Mouse (Mus musculus) liver, postnatal 0 days (tissue): Measurements from ENCODE around the gene Jakmip3. TPM values are rescaled to one million over a fixed set of nuclear protein-coding genes. Genes with fewer than 3 reads are reported as not detected.
A peak's percentile ranks its signal among the peaks of the same experiment; 100 is the strongest.

Experiments
- ATAC-seq: fragments of 200-750 bp; cut with Nextera tagmentation; 2 replicates; pipeline ENCODE4 v1.8.0; 2017; ENCODE audit warnings: mild to moderate bottlenecking, moderate library complexity
- DNase-seq: peaks from one replicate; pipeline ENCODE4 v3.0.0-alpha.2; 2016
- H3K27ac ChIP-seq: fragments of 300-500 bp; sonication (generic); 2 replicates; pipeline ENCODE4 v1.5.1; 2014; ENCODE audit warnings: antibody characterized with exemption, moderate library complexity, mild to moderate bottlenecking, low read depth
- H3K27me3 ChIP-seq: fragments of 300-500 bp; sonication (generic); 2 replicates; pipeline ENCODE4 v1.6.1; 2014; ENCODE audit warnings: low read length, control low read depth, mixed read lengths; ENCODE audit not compliant: insufficient read depth
- H3K36me3 ChIP-seq: fragments of 300-500 bp; sonication (generic); replicated peaks from 2 replicates; pipeline ENCODE4 v1.6.1; 2014; ENCODE audit warnings: mild to moderate bottlenecking, control low read depth, low read length, moderate library complexity, mixed read lengths; ENCODE audit not compliant: insufficient read depth
- H3K4me1 ChIP-seq: fragments of 300-500 bp; sonication (generic); 2 replicates; pipeline ENCODE4 v1.6.1; 2014; ENCODE audit warnings: antibody characterized with exemption, mild to moderate bottlenecking, control low read depth; ENCODE audit not compliant: insufficient read depth
- H3K4me2 ChIP-seq: fragments of 300-500 bp; sonication (generic); 2 replicates; pipeline ENCODE4 v1.6.1; 2014; ENCODE audit warnings: low read depth, mild to moderate bottlenecking, low read length, moderate library complexity, mixed read lengths
- H3K4me3 ChIP-seq: fragments of 300-500 bp; sonication (generic); 2 replicates; pipeline ENCODE4 v1.5.1; 2014; ENCODE audit warnings: low read depth, low read length
- H3K9ac ChIP-seq: fragments of 300-500 bp; sonication (generic); replicated peaks from 2 replicates; pipeline ENCODE4 v1.6.1; 2014; ENCODE audit warnings: mild to moderate bottlenecking, moderate library complexity
- H3K9me3 ChIP-seq: fragments of 300-500 bp; sonication (generic); 2 replicates; pipeline ENCODE4 v1.6.1; 2016; ENCODE audit warnings: mild to moderate bottlenecking, control low read depth, low read length, mixed read lengths
- CTCF ChIP-seq: sonication (generic); IDR thresholded peaks from 2 replicates; pipeline ENCODE4 v1.5.1; 2016; ENCODE audit warnings: antibody characterized with exemption, low read depth
- EP300 ChIP-seq: IDR thresholded peaks from 2 replicates; pipeline ENCODE4 v1.6.1; 2016; ENCODE audit warnings: antibody characterized with exemption, low read depth, mild to moderate bottlenecking
- WGBS: fragments of 180-500 bp; shearing (Covaris S2); extraction: QIAGEN DNeasy Blood & Tissue Kit; methylation state at CpG from one replicate; pipeline ENCODE4 v1.1.7; 2014; ENCODE audit not compliant: insufficient replicate concordance; 5-methylcytosine and 5-hydroxymethylcytosine counted together
- polyA plus RNA-seq: library from polyadenylated mRNA; unstranded; fragments of >200 nt; fragmentation: Nextera tagmentation; extraction: Ambion mirVana; gene quantifications from 2 replicates; pipeline ENCODE4 v1.2.1, GENCODE M21; 2015

Jakmip3 gene
- polyA plus RNA-seq, 1 experiment from 2014 or later: not detected

- no peak overlapping the region for H3K27ac ChIP-seq
These were observed 178.7 kb downstream of the Jakmip3 start for GRCm38 (mm10) chr7:139119152-139119774.

GRCm38 (mm10) chr7:139119775-139120153, 179.2 kb downstream of the Jakmip3 start:
- Histone ChIP-seq H3K9me3 (no peaks in the 10 kb centered on the region), H3K4me1 (no peaks in the 10 kb centered on the region), H3K27me3 (no peaks in the 10 kb centered on the region), H3K36me3 (no peaks in the 10 kb centered on the region), H3K9ac (no peak overlapping the region), H3K4me2 (no peak overlapping the region), H3K4me3 (no peak overlapping the region), H3K27ac (no peak overlapping the region)
- ATAC-seq (no peak), DNase-seq (no peak)
- TF ChIP-seq CTCF (no peak), EP300 (no peak)
- 44% methylated on average over 2 of the region's 2 CpGs for WGBS

More at GRCm38 (mm10) chr7:139119152-139119774, 178.7 kb downstream of the Jakmip3 start:
- no peak overlapping the region for H3K4me3 ChIP-seq
- H3K4me1 ChIP-seq: no peaks in the 10 kb centered on the region
- H3K27me3 ChIP-seq: no peaks in the 10 kb centered on the region
- no peak overlapping the region for H3K9ac ChIP-seq
- no peak overlapping the region for H3K4me2 ChIP-seq
- H3K36me3 ChIP-seq: no peaks in the 10 kb centered on the region
- no peak for ATAC-seq
- 44% methylated on average over 13 of the region's 13 CpGs for WGBS
- TF ChIP-seq CTCF (peak; percentile 84), EP300 (no peak)
- no peaks in the 10 kb centered on the region for H3K9me3 ChIP-seq
- DNase-seq: peak; percentile 77

- no peaks in the 10 kb centered on the region for H3K36me3 ChIP-seq
- H3K4me1 ChIP-seq: no peaks in the 10 kb centered on the region
- no peak overlapping the region for H3K27ac ChIP-seq
- H3K9me3 ChIP-seq: no peaks in the 10 kb centered on the region
- DNase-seq (no peak), ATAC-seq (no peak)
- H3K4me2 ChIP-seq: no peak overlapping the region
- H3K9ac ChIP-seq: no peak overlapping the region
- TF ChIP-seq EP300: no peak
- TF ChIP-seq CTCF: no peak
- H3K27me3 ChIP-seq: no peaks in the 10 kb centered on the region
- no peak overlapping the region for H3K4me3 ChIP-seq
- 59% methylated on average over 4 of the region's 4 CpGs for WGBS
These were observed 185.4 kb downstream of the Jakmip3 start for GRCm38 (mm10) chr7:139125881-139126280.

GRCm38 (mm10) chr7:139126549-139126948, 186.0 kb downstream of the Jakmip3 start:
- no peaks in the 10 kb centered on the region for H3K9me3 ChIP-seq
- 77% methylated on average over 7 of the region's 7 CpGs for WGBS
- DNase-seq: no peak

GRCm38 (mm10) chr7:139128994-139129393, 188.5 kb downstream of the Jakmip3 start:
- Histone ChIP-seq H3K4me1 (no peaks in the 10 kb centered on the region), H3K36me3 (no peaks in the 10 kb centered on the region), H3K27ac (no peak overlapping the region), H3K9ac (no peak overlapping the region), H3K4me2 (no peak overlapping the region), H3K9me3 (no peaks in the 10 kb centered on the region), H3K4me3 (no peak overlapping the region), H3K27me3 (no peaks in the 10 kb centered on the region)
- WGBS: 63% methylated on average over 4 of the region's 4 CpGs
- ATAC-seq (no peak), DNase-seq (no peak)
- TF ChIP-seq EP300 (no peak), CTCF (no peak)

More at GRCm38 (mm10) chr7:139126549-139126948, 186.0 kb downstream of the Jakmip3 start:
- no peak overlapping the region for H3K4me2 ChIP-seq
- H3K9ac ChIP-seq: no peak overlapping the region
- no peak overlapping the region for H3K4me3 ChIP-seq
- no peaks in the 10 kb centered on the region for H3K4me1 ChIP-seq
- H3K27ac ChIP-seq: no peak overlapping the region
- no peaks in the 10 kb centered on the region for H3K36me3 ChIP-seq
- no peak for ATAC-seq
- TF ChIP-seq EP300 (no peak), CTCF (no peak)
- H3K27me3 ChIP-seq: no peaks in the 10 kb centered on the region

- H3K4me2 ChIP-seq: no peak overlapping the region
- H3K4me3 ChIP-seq: no peak overlapping the region
- no peaks in the 10 kb centered on the region for H3K9me3 ChIP-seq
- H3K36me3 ChIP-seq: no peaks in the 10 kb centered on the region
- no peak overlapping the region for H3K9ac ChIP-seq
- DNase-seq (no peak), ATAC-seq (no peak)
- no peaks in the 10 kb centered on the region for H3K27me3 ChIP-seq
- no peaks in the 10 kb centered on the region for H3K4me1 ChIP-seq
- TF ChIP-seq CTCF (no peak), EP300 (no peak)
- 40% methylated on average over 6 of the region's 6 CpGs for WGBS
- H3K27ac ChIP-seq: no peak overlapping the region
These were observed 189.8 kb downstream of the Jakmip3 start for GRCm38 (mm10) chr7:139130361-139130760.
